Mouse (Mus musculus): ENCODE results near the gene Tcf3. TPM values are rescaled to one million over a fixed set of nuclear protein-coding genes. Genes with fewer than 3 reads are reported as not detected.

Tcf3 gene
- polyA plus RNA-seq, 1 experiment from 2014 or later = 30.9 TPM

GRCm38 (mm10) chr10:80405481-80406173 is 27.8 kb downstream of the Tcf3 start:
- H3K4me2 ChIP-seq (replicated peaks; ENCODE audit: low read depth) = peak overlapping the region; percentile 85
- H3K27me3 ChIP-seq (ENCODE audit: control insufficient read depth, insufficient read depth, low read length) = no peaks in the 10 kb centered on the region
- peak overlapping the region; percentile 91 for H3K9ac ChIP-seq (ENCODE audit: low read length)
- DNase-seq (ENCODE audit: low spot score) (no peak), ATAC-seq (ENCODE audit: low FRiP score, low TSS enrichment) (0 out of 2 replicates have a peak, but pooled peaks have one; percentile 3)
- no peak for TF ChIP-seq EP300 (optimal IDR thresholded peaks at IDR 0.05)
- peak; percentile 55 for TF ChIP-seq CTCF (IDR thresholded peaks at IDR 0.05; ENCODE audit: low read depth)
- no peaks in the 10 kb centered on the region for H3K9me3 ChIP-seq (ENCODE audit: control insufficient read depth, low read length)
- H3K4me1 ChIP-seq (replicated peaks; ENCODE audit: control insufficient read depth, insufficient read depth) = no peaks in the 10 kb centered on the region
- peaks cover 20% of the 10 kb centered on the region for H3K36me3 ChIP-seq (ENCODE audit: control insufficient read depth, insufficient read depth, low read length)
- WGBS = 48% methylated on average over 10 of the region's 10 CpGs
- peak overlapping the region; percentile 82 for H3K4me3 ChIP-seq (ENCODE audit: low read depth, low read length)
- H3K27ac ChIP-seq (replicated peaks) = no peak overlapping the region

- H3K4me3 ChIP-seq (ENCODE audit: low read depth, low read length) = no peak overlapping the region
- H3K36me3 ChIP-seq (ENCODE audit: control insufficient read depth, insufficient read depth, low read length) = peaks cover 11% of the 10 kb centered on the region
- H3K27me3 ChIP-seq (ENCODE audit: control insufficient read depth, insufficient read depth, low read length) = no peaks in the 10 kb centered on the region
- no peaks in the 10 kb centered on the region for H3K9me3 ChIP-seq (ENCODE audit: control insufficient read depth, low read length)
- 74% methylated on average over 4 of the region's 4 CpGs for WGBS
- ATAC-seq (ENCODE audit: low FRiP score, low TSS enrichment) (no peak), DNase-seq (ENCODE audit: low spot score) (no peak)
- H3K4me2 ChIP-seq (replicated peaks; ENCODE audit: low read depth) = no peak overlapping the region
- no peak overlapping the region for H3K9ac ChIP-seq (ENCODE audit: low read length)
- peak; percentile 66 for TF ChIP-seq CTCF (IDR thresholded peaks at IDR 0.05; ENCODE audit: low read depth)
- no peak for TF ChIP-seq EP300 (optimal IDR thresholded peaks at IDR 0.05)
- no peak overlapping the region for H3K27ac ChIP-seq (replicated peaks)
- H3K4me1 ChIP-seq (replicated peaks; ENCODE audit: control insufficient read depth, insufficient read depth) = peaks cover 3% of the 10 kb centered on the region; the same call in 1 of the 2 replicates
These were observed 30.3 kb downstream of the Tcf3 start for GRCm38 (mm10) chr10:80403044-80403692.

GRCm38 (mm10) chr10:80400704-80401161 is 32.7 kb downstream of the Tcf3 start:
- Histone ChIP-seq H3K9ac (ENCODE audit: low read length) (peak overlapping the region; percentile 67), H3K36me3 (ENCODE audit: control insufficient read depth, insufficient read depth, low read length) (peaks cover 9% of the 10 kb centered on the region), H3K9me3 (ENCODE audit: control insufficient read depth, low read length) (no peaks in the 10 kb centered on the region), H3K4me3 (ENCODE audit: low read depth, low read length) (no peak overlapping the region), H3K27me3 (ENCODE audit: control insufficient read depth, insufficient read depth, low read length) (no peaks in the 10 kb centered on the region), H3K4me1 (replicated peaks; ENCODE audit: control insufficient read depth, insufficient read depth) (peaks cover 3% of the 10 kb centered on the region), H3K27ac (replicated peaks) (peak overlapping the region; percentile 90; the same call in 1 of the 2 replicates), H3K4me2 (replicated peaks; ENCODE audit: low read depth) (no peak overlapping the region; the same call in 1 of the 2 replicates)
- WGBS = 52% methylated on average over 4 of the region's 4 CpGs
- TF ChIP-seq EP300 (optimal IDR thresholded peaks at IDR 0.05) = no peak
- TF ChIP-seq CTCF (IDR thresholded peaks at IDR 0.05; ENCODE audit: low read depth) = no peak
- ATAC-seq (ENCODE audit: low FRiP score, low TSS enrichment) = no peak
- no peak for DNase-seq (ENCODE audit: low spot score)

- WGBS = 11% methylated on average over 17 of the region's 17 CpGs
- DNase-seq (ENCODE audit: low spot score) = no peak
- H3K4me2 ChIP-seq (replicated peaks; ENCODE audit: low read depth) = peak overlapping the region; percentile 77
These were observed 33.3 kb downstream of the Tcf3 start for GRCm38 (mm10) chr10:80399973-80400703.

GRCm38 (mm10) chr10:80399191-80399972 is 34.1 kb downstream of the Tcf3 start, which contains the start of gene Mbd3:
Mbd3 (minus strand) TSS chr10:80399550.
- ATAC-seq (ENCODE audit: low FRiP score, low TSS enrichment) (peak; percentile 96), DNase-seq (ENCODE audit: low spot score) (peak; percentile 98)
- Histone ChIP-seq H3K9ac (ENCODE audit: low read length) (peak within 1 kb of the TSS; percentile 93), H3K4me2 (replicated peaks; ENCODE audit: low read depth) (peak within 1 kb of the TSS; percentile 82), H3K27ac (replicated peaks) (peak within 1 kb of the TSS; percentile 99), H3K4me1 (replicated peaks; ENCODE audit: control insufficient read depth, insufficient read depth) (peaks cover 3% of the 10 kb centered on the region), H3K9me3 (ENCODE audit: control insufficient read depth, low read length) (no peaks in the 10 kb centered on the region), H3K36me3 (ENCODE audit: control insufficient read depth, insufficient read depth, low read length) (peaks cover 18% of the 10 kb centered on the region), H3K27me3 (ENCODE audit: control insufficient read depth, insufficient read depth, low read length) (no peaks in the 10 kb centered on the region), H3K4me3 (ENCODE audit: low read depth, low read length) (peak within 1 kb of the TSS; percentile 78)
- TF ChIP-seq CTCF (IDR thresholded peaks at IDR 0.05; ENCODE audit: low read depth) (no peak), EP300 (optimal IDR thresholded peaks at IDR 0.05) (no peak)
- under 1% methylated on average over 68 of the region's 82 CpGs for WGBS

More at GRCm38 (mm10) chr10:80399973-80400703, 33.3 kb downstream of the Tcf3 start:
- Histone ChIP-seq H3K9me3 (ENCODE audit: control insufficient read depth, low read length) (no peaks in the 10 kb centered on the region), H3K4me3 (ENCODE audit: low read depth, low read length) (peak overlapping the region; percentile 50), H3K36me3 (ENCODE audit: control insufficient read depth, insufficient read depth, low read length) (peaks cover 13% of the 10 kb centered on the region), H3K4me1 (replicated peaks; ENCODE audit: control insufficient read depth, insufficient read depth) (peaks cover 3% of the 10 kb centered on the region), H3K9ac (ENCODE audit: low read length) (peak overlapping the region; percentile 67), H3K27ac (replicated peaks) (peak overlapping the region; percentile 90), H3K27me3 (ENCODE audit: control insufficient read depth, insufficient read depth, low read length) (no peaks in the 10 kb centered on the region)
- TF ChIP-seq CTCF (IDR thresholded peaks at IDR 0.05; ENCODE audit: low read depth) (no peak), EP300 (optimal IDR thresholded peaks at IDR 0.05) (no peak)
- ATAC-seq (ENCODE audit: low FRiP score, low TSS enrichment) = no peak
